Mouse (Mus musculus) ES-E14 (cell line): Measurements from ENCODE around the gene Prnp. TPM values are rescaled to one million over a fixed set of nuclear protein-coding genes. Genes with fewer than 3 reads are reported as not detected.

Experiments
- DNase-seq: peaks from one replicate; pipeline ENCODE4 v3.0.0-alpha.2; 2013; ENCODE audit warnings: low read depth, low spot score
- H3K27ac ChIP-seq: 2 replicates; pipeline ENCODE4 v1.5.1; 2012; ENCODE audit warnings: low read depth, mild to moderate bottlenecking, low read length, moderate library complexity, mixed read lengths; ENCODE audit not compliant: poor library complexity, insufficient read depth, severe bottlenecking
- H3K36me3 ChIP-seq: 2 replicates; pipeline ENCODE4 v1.6.1; 2012; ENCODE audit warnings: mild to moderate bottlenecking, low read length, moderate library complexity, mixed read lengths; ENCODE audit not compliant: control insufficient read depth, poor library complexity, insufficient read depth, severe bottlenecking
- H3K4me1 ChIP-seq, 2 experiments: fragments of 150-350 bp in 1 of 2; sonication (generic) in 1 of 2; 2 replicates each; pipeline ENCODE4 v1.6.1; 2012; ENCODE audit warnings: low read length in 2 of 2, mild to moderate bottlenecking in 1 of 2, mixed read lengths in 1 of 2; ENCODE audit not compliant: control insufficient read depth in 2 of 2, insufficient read depth in 2 of 2, poor library complexity in 1 of 2
- H3K4me3 ChIP-seq, 2 experiments: fragments of 150-350 bp in 1 of 2; sonication (generic) in 1 of 2; 2 replicates each; pipeline ENCODE4 v1.5.1; 2012; ENCODE audit warnings: low read length in 2 of 2, low read depth in 1 of 2, mild to moderate bottlenecking in 1 of 2, mixed read lengths in 1 of 2; ENCODE audit not compliant: insufficient read depth in 1 of 2, poor library complexity in 1 of 2, severe bottlenecking in 1 of 2
- H3K9ac ChIP-seq: 2 replicates; pipeline ENCODE4 v1.6.1; 2012; ENCODE audit warnings: low read depth, mild to moderate bottlenecking, low read length, mixed read lengths; ENCODE audit not compliant: poor library complexity, insufficient read depth, severe bottlenecking
- H3K9me3 ChIP-seq: fragments of 150-350 bp; sonication (generic); 2 replicates; pipeline ENCODE4 v1.6.1; 2012; ENCODE audit warnings: low read depth, mild to moderate bottlenecking, low read length; ENCODE audit not compliant: control insufficient read depth, insufficient read depth
- CHD2 ChIP-seq: IDR thresholded peaks from 2 replicates; pipeline ENCODE4 v1.6.1; 2014; ENCODE audit warnings: mild to moderate bottlenecking, low read depth, low read length, inconsistent platforms
- HCFC1 ChIP-seq: IDR thresholded peaks from 2 replicates; pipeline ENCODE4 v1.6.1; 2012; ENCODE audit warnings: low read length, inconsistent platforms, borderline replicate concordance; ENCODE audit not compliant: insufficient read depth
- MAFK ChIP-seq: IDR thresholded peaks from 2 replicates; pipeline ENCODE4 v1.6.1; 2014; ENCODE audit warnings: mild to moderate bottlenecking, low read depth, low read length, inconsistent platforms; ENCODE audit not compliant: insufficient read depth
- ZC3H11A ChIP-seq: IDR thresholded peaks from 2 replicates; pipeline ENCODE4 v1.6.1; 2012; ENCODE audit warnings: low read depth, mild to moderate bottlenecking, inconsistent platforms, low read length, borderline replicate concordance
- ZNF384 ChIP-seq: IDR thresholded peaks from 2 replicates; pipeline ENCODE4 v1.6.1; 2012; ENCODE audit warnings: low read depth, low read length, inconsistent platforms
- in situ Hi-C, 2 experiments: fragments of 600-800 bp; cut with MboI; formaldehyde crosslinking; loops; one replicate each; pipeline ENCODE4 v1.15.1; 2025; ENCODE audit warnings: low sequenced_read_pairs in 2 of 2, inconsistent platforms in 1 of 2; ENCODE audit not compliant: unreplicated experiment in 2 of 2
- total RNA-seq: library from RNA; depleted of rRNA; stranded (reverse); fragments of 300-350 nt; gene quantifications from 2 replicates; pipeline ENCODE4 v1.2.3, GENCODE M21; 2012

Prnp gene
- total RNA-seq, 1 experiment, result 30.8 TPM

DNA sequence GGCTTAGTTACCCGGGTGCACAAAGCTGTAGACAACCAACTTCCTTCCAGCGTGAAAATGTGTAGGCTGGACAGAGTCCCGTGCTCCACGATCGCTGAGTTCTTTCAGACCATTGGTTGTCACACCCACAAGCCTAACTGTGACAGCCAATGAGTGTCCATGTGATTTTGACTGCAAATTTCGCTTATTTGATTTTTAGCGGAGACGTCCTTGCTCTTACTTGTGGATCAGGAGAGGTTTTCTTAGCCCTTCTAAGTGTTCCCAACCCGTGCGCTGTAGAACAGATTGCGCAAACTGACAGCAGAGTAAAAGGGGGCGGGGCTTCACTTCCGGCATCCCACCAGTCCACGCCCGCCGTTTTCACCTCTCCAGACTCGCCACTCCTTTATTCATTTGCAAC is 45.5 kb downstream of the Prnp start:
- Histone ChIP-seq H3K36me3 (no peaks in the 10 kb centered on the region), H3K9ac (no peak overlapping the region), H3K4me1 (peaks cover 12 to 21% of the 10 kb centered on the region in 2 experiments; a peak in 3 of 4 replicates), H3K27ac (no peak overlapping the region), H3K9me3 (no peaks in the 10 kb centered on the region), H3K4me3 (peak overlapping the region; percentile 39 to 58; a peak in 3 of 4 replicates)
- TF ChIP-seq ZC3H11A (no peak), ZNF384 (no peak), CHD2 (0 out of 2 replicates have a peak, but pooled peaks have one; percentile 45), MAFK (no peak), HCFC1 (0 out of 2 replicates have a peak, but pooled peaks have one; percentile 11)
- peak; percentile 56 for DNase-seq
- in situ Hi-C loops, result no loop called here

DNA sequence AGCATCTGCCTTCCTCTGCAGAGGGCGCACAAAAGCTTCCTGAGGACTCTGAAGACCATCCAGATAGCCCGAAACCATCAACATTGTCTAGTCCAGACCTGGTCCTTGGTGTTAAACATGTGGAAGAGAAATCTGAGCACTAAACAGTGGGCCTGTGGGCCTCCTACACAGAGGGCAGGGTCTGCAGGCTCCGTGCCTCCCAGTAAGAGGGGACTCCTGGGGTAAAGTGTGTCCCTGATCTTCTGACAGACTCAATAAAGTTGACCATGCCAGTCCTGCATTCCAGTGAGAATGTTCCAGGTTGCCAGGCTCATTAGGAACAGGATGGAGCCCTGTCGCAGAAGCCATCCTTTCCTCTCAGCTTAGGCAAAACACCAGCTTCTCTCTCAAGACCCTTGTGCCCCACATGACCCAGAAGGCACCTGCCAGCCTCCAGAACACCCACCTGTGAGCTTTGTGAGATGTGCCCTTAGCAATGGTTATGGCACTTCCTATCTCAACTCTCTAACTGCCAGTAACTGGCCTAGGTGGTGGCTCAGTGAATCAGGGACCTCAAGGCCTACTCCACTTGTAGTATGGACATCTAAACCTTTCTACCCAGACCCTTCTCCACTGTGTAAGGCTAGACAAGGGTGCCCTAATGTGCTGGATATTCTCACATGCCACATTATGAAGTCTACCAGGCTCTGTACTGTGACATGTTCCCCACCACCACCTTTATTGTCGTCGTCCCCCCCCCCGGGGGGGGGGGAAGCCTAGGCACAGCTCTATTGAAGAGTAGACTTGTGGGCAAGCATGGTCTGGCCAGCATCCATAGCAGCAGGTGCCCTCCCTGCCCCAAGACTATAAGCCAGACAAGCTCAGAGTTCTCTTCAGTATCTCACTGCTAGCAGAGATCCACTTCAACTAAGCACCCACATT is 46.9 kb downstream of the Prnp start:
- TF ChIP-seq ZC3H11A, result no peak
- TF ChIP-seq MAFK, result no peak
- TF ChIP-seq ZNF384, result no peak
- TF ChIP-seq CHD2, result no peak
- no peak for TF ChIP-seq HCFC1
- in situ Hi-C loops, result no loop called here
- no peaks in the 10 kb centered on the region for H3K36me3 ChIP-seq
- DNase-seq, result no peak
- H3K4me1 ChIP-seq, result peaks cover 12 to 16% of the 10 kb centered on the region in 2 experiments; a peak in 3 of 4 replicates
- H3K4me3 ChIP-seq, result no peak overlapping the region
- no peaks in the 10 kb centered on the region for H3K9me3 ChIP-seq
- H3K9ac ChIP-seq, result no peak overlapping the region
- H3K27ac ChIP-seq, result no peak overlapping the region

DNA sequence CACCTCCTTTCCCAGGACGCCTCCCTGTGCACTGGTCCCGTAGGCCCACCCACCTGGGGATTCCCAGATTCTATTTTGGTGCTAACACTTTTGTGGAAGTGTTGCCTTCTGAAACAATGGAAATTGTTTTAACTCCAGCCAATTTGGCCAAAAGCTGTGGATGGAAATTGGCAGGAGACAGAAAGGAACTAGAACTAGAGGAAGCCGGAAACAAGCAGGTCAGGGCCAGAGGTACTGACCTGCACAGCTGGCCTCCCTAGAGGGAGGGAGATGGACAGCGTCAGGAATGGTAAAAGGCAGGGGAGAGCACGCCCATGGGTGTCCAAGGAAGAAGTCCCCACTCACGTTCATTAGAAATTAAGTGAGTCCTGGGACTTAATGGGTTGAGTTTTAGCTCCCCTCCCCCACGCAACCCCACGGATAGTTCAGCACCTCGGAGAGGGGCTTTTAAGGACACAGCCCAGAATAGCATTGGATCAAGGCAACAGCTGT is 48.0 kb downstream of the Prnp start:
- peaks cover 12 to 15% of the 10 kb centered on the region in 2 experiments; a peak in 3 of 4 replicates for H3K4me1 ChIP-seq
- DNase-seq, result peak; percentile 44
- no peak; the same call in 1 of the 2 replicates for TF ChIP-seq CHD2
- no peak for TF ChIP-seq HCFC1
- no peak for TF ChIP-seq ZNF384
- TF ChIP-seq ZC3H11A, result no peak
- TF ChIP-seq MAFK, result no peak

DNA sequence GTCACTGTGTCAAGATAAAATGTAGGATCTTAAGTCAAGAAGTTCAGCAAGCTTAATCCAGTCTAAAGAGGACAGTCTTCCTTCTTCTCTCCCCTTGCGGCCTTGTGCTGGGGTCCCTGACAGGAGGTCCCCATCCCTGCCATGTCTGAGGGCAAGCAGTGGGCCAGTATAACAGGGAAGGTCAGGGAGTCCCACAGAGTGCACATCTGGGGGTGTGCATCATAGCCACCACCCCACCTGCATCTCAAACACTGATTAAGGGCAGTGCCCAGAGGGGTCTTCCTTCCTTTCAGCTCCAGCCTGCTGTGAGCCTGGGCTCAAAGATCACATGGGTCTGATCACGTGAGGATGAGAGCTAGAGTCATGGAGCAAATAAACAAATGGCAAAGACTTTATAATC is 51.9 kb downstream of the Prnp start:
- in situ Hi-C loops, result no loop called here
- Histone ChIP-seq H3K36me3 (no peaks in the 10 kb centered on the region), H3K9ac (no peak overlapping the region), H3K4me3 (no peak overlapping the region), H3K4me1 (peaks cover 0 to 2% of the 10 kb centered on the region in 2 experiments; a peak in 1 of 4 replicates), H3K27ac (0 out of 2 replicates have a peak overlapping the region, but pooled peaks have one; percentile 40), H3K9me3 (no peaks in the 10 kb centered on the region)
- DNase-seq, result no peak
- TF ChIP-seq HCFC1 (no peak), CHD2 (no peak), ZC3H11A (no peak), MAFK (no peak), ZNF384 (no peak)

More for the DNA sequence above, 48.0 kb downstream of the Prnp start:
- no peak overlapping the region for H3K27ac ChIP-seq
- H3K36me3 ChIP-seq, result no peaks in the 10 kb centered on the region
- H3K4me3 ChIP-seq, result no peak overlapping the region
- in situ Hi-C loops, result no loop called here
- H3K9me3 ChIP-seq, result no peaks in the 10 kb centered on the region
- H3K9ac ChIP-seq, result no peak overlapping the region
